Mouse (Mus musculus) heart, adult 2 months (tissue): ENCODE measurements at regions not wholly inside any gene's neighbourhood (a gene's known extent, or its start where the extent isn't known, plus 50 kb on each side); places are given as distances from the start of the nearest gene placed in this dataset.

ENCODE experiments used
- CTCF ChIP-seq: fragments of 200-600 bp; IDR thresholded peaks from 2 replicates; pipeline ENCODE4 v1.8.1; 2022; ENCODE audit warnings: antibody characterized with exemption, mild to moderate bottlenecking, moderate library complexity
- EP300 ChIP-seq: fragments of 200-500 bp; IDR thresholded peaks from 2 replicates; pipeline ENCODE4 v1.6.1; 2011; ENCODE audit warnings: low read depth, low read length, control low read depth; ENCODE audit not compliant: insufficient read depth
- POLR2A ChIP-seq: fragments of 200-500 bp; IDR thresholded peaks from 2 replicates; pipeline ENCODE4 v1.6.1; 2011; ENCODE audit warnings: mild to moderate bottlenecking, low read depth, low read length, control low read depth; ENCODE audit not compliant: insufficient read depth

DNA sequence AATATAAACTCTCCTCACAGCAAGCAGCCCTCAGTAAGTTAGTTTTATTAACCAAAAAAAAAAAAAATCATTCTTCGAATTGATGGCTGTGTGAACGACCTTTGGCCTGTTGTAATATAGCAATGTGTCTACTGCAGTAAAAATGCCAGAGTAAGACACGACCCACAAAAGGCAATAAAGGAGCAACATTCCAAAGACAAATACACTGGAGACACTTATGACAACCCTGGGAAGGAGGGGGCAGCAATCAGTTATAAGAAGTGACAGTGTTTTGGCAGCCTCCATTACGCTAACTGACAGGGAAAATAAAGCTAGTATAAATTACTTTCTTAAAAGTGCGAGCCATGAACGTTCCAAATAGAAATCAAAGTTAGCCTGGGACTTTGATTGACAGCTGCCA lies 185.9 kb upstream of the Ap5m1 start:
- TF ChIP-seq POLR2A (no peak), EP300 (no peak), CTCF (no peak)
